Comparison of ENCODE assay signal across 12 mouse cellular contexts in genomic region chr2:110167694-110168093, GRCm38 (mm10).
"Had no signal": no experiment of that assay in that cellular context is flagged by ENCODE, and none has a peak within 500 bp of the region (broad histone marks: within the 10 kb centered on the region; RNA-seq: fewer than 3 reads in every experiment).

No protein-coding gene starts in this region.

- DNase-seq: liver, postnatal 0 days; lung, adult 2 months; lung, postnatal 14 days; lung, postnatal 36 days; retina, postnatal 1 day; right cerebral cortex, adult 18-20 months; right cerebral cortex, postnatal 14 days; right cerebral cortex, postnatal 4 days; spleen, adult 18-20 months; thymus, adult 18-20 months; thymus, postnatal 14 days; thymus, postnatal 36 days had no signal
